26 mouse cellular contexts compared by ENCODE assay signal in the genomic region with DNA sequence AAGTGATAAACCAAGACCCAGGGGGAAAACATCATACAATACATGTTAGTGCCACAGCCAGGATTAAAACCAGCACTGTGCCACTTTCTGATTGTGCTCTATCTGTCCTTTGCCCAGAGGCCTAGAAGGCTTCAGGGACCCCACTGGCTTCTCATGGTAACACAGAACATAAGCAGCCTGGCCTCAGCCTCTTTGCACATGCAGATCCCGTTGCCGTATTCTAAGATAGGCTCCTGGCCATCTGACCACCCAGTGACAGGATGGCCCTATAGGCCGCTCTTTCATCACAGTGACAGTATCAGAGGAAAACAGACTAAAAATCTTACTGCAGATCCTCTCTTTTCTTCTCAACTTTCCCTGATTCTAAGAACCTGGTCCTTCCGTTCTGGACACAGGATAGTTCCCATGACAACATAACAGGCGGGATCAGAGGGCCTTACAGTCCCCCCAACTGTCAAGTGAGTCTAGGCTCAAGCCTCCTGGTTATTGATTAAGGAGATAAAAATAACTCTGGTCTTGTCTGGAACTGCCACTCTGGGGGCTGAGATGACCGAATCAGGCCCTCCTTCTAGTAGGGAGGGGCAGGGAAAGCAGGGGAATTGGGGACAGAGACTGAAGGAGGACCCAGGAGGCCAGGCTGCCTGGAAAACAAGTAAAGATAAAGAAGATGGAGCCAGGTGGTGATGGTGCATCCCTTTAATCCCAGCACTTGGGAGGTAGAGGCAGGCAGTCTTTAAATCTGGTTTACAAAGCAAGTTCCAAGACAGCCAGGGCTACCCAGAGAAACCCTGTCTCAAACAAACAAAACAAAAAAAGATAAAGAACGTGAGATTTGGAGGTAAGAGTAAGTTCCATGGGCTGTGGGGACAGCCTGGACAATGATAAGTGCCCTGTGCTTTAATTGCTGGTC. TPM values are rescaled to one million over a fixed set of nuclear protein-coding genes. Genes with fewer than 3 reads are reported as not detected.
"Had no signal": no experiment of that assay in that cellular context is flagged by ENCODE, and none has a peak within 500 bp of the region (broad histone marks: within the 10 kb centered on the region; RNA-seq: fewer than 3 reads in every experiment).

No protein-coding gene starts in this region.

- H3K4me3 ChIP-seq: gastrocnemius, adult 2 months; heart, adult 2 months; heart, embryonic 12.5 days; hindbrain, embryonic 10.5 days; hindbrain, embryonic 12.5 days; kidney, embryonic 15.5 days; limb, embryonic 13.5 days; limb, embryonic 15.5 days; liver, embryonic 12.5 days had no signal

- H3K4me2 ChIP-seq: heart, embryonic 12.5 days; hindbrain, embryonic 12.5 days; hindbrain, embryonic 14.5 days; kidney, embryonic 15.5 days; limb, embryonic 13.5 days; limb, embryonic 15.5 days; liver, embryonic 12.5 days had no signal

- ATAC-seq: hindbrain, embryonic 16.5 days; intestine, embryonic 16.5 days; liver, embryonic 12.5 days had no signal

- DNase-seq: gastrocnemius, adult 2 months; gastrocnemius, postnatal 10 days; gastrocnemius, postnatal 25 days; heart, adult 2 months; heart, postnatal 14 days; heart, postnatal 36 days; kidney, adult 11 months; kidney, adult 2 months; kidney, adult 9 months; kidney, postnatal 14 days; kidney, postnatal 36 days; layer of hippocampus, adult 9-11 months; layer of hippocampus, postnatal 36 days; left cerebral cortex, postnatal 4 days had no signal

- H3K36me3 ChIP-seq: heart, embryonic 12.5 days; hindbrain, embryonic 10.5 days; hindbrain, embryonic 12.5 days; kidney, embryonic 15.5 days; limb, embryonic 13.5 days; limb, embryonic 15.5 days had no signal

- H3K27me3 ChIP-seq: heart, embryonic 12.5 days had no signal

- H3K27ac ChIP-seq: gastrocnemius, adult 2 months; heart, adult 2 months; hindbrain, embryonic 10.5 days; hindbrain, embryonic 12.5 days; hindbrain, embryonic 14.5 days; kidney, embryonic 15.5 days; kidney, postnatal 0 days; limb, embryonic 13.5 days; limb, embryonic 15.5 days; liver, embryonic 12.5 days had no signal

- H3K9me3 ChIP-seq: heart, embryonic 12.5 days; hindbrain, embryonic 10.5 days; hindbrain, embryonic 12.5 days; kidney, embryonic 15.5 days; limb, embryonic 13.5 days; limb, embryonic 15.5 days; liver, embryonic 12.5 days had no signal

- H3K9ac ChIP-seq: heart, embryonic 12.5 days; hindbrain, embryonic 12.5 days; hindbrain, embryonic 14.5 days; kidney, embryonic 15.5 days; limb, embryonic 13.5 days; limb, embryonic 15.5 days; liver, embryonic 12.5 days had no signal

RNA-seq across cellular contexts. Expression of a gene that starts 12.7 kb away (rescaled TPM):
- total RNA-seq: granulocyte monocyte progenitor cell, adult 5-6 weeks had no signal
